Mouse (Mus musculus) Muller cell, postnatal 12 days (primary cell): ENCODE data around the gene Olfr1496.
A peak's percentile ranks its signal among the peaks of the same experiment; 100 is the strongest.
"Not testable (repeated sequence)": the region's sequence is repeated elsewhere in the genome, so short reads cannot be mapped to it uniquely, and the experiment has no call there.

Source experiments
- DNase-seq: peaks from one replicate; pipeline ENCODE4 v3.0.0-alpha.2; 2015; ENCODE audit errors: inconsistent ontology term

Gene Olfr1496

GRCm38 (mm10) chr19:13777578-13777977, at the start of gene Olfr1496:
Gene Olfr1496 (plus strand): TSS chr19:13777878.
- DNase-seq, result no peak

GRCm38 (mm10) chr19:13739428-13739827, 38.2 kb upstream of the Olfr1496 start, which contains the start of gene Olfr1494:
Gene Olfr1494 (plus strand): TSS chr19:13739728.
- no peak for DNase-seq

- no peak for DNase-seq
Measured at GRCm38 (mm10) chr19:13749366-13749765, 28.3 kb upstream of the Olfr1496 start.

- DNase-seq, result no peak
Measured at GRCm38 (mm10) chr19:13764306-13764705, 13.4 kb upstream of the Olfr1496 start, which contains the start of gene Olfr1495. Gene Olfr1495 (plus strand): TSS chr19:13764606.

- DNase-seq, result no peak
Measured at GRCm38 (mm10) chr19:13768565-13769276, 9.0 kb upstream of the Olfr1496 start.

GRCm38 (mm10) chr19:13798102-13798501, 20.4 kb downstream of the Olfr1496 start, which contains the start of gene Olfr1497:
Gene Olfr1497 (minus strand): TSS chr19:13798202.
- no peak for DNase-seq

GRCm38 (mm10) chr19:13805486-13805885, 27.8 kb downstream of the Olfr1496 start:
- DNase-seq, result not testable (repeated sequence)

- no peak for DNase-seq
Measured at GRCm38 (mm10) chr19:13812823-13813222, 35.1 kb downstream of the Olfr1496 start.

- DNase-seq, result peak; percentile 24
Measured at GRCm38 (mm10) chr19:13818827-13819226, 41.1 kb downstream of the Olfr1496 start.

- DNase-seq, result no peak
Measured at GRCm38 (mm10) chr19:13819347-13819746, 41.7 kb downstream of the Olfr1496 start, which contains the start of gene Olfr1499. Gene Olfr1499 (minus strand): TSS chr19:13819447.

GRCm38 (mm10) chr19:13820847-13821246, 43.2 kb downstream of the Olfr1496 start:
- DNase-seq, result no peak

GRCm38 (mm10) chr19:13828447-13828846, 50.8 kb downstream of the Olfr1496 start:
- no peak for DNase-seq

GRCm38 (mm10) chr19:13830388-13830787, 52.7 kb downstream of the Olfr1496 start, which contains the start of gene Olfr1500:
Gene Olfr1500 (minus strand): TSS chr19:13830488.
- DNase-seq, result no peak
